Mouse (Mus musculus) gastrocnemius, postnatal 25 days (tissue): ENCODE results near the gene Man1a2. TPM values are rescaled to one million over a fixed set of nuclear protein-coding genes. Genes with fewer than 3 reads are reported as not detected.

ENCODE experiments used
- DNase-seq: peaks from one replicate; pipeline ENCODE4 v3.0.0; 2022
- total RNA-seq, 2 experiments: library from RNA; stranded (reverse); gene quantifications; 1 replicate in 1 of 2; 2 replicates in 1 of 2; pipeline ENCODE4 v1.2.3; 2021

The Man1a2 gene
- total RNA-seq, 2 experiments from 2014 or later = 19.5 to 21.1 TPM

DNA sequence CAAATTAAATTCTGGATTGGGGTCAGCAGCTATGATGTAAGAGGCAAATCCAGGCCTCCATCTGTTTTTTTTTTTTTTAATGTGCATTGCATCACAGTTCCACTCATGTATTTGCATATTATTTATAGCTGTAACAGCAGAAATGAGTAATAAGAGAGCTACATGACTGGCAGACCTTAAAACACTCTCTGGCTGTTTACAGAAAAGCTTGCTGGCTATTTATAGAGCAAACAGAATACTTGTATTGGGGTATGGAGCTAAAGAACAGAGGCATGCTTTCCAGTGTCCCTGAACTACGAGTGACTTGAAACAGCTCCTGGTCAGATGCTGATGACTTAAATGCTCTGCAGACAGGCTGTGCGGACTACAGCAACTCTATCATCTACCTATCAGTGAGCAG is 121.7 kb downstream of the Man1a2 start:
- no peak for DNase-seq

DNA sequence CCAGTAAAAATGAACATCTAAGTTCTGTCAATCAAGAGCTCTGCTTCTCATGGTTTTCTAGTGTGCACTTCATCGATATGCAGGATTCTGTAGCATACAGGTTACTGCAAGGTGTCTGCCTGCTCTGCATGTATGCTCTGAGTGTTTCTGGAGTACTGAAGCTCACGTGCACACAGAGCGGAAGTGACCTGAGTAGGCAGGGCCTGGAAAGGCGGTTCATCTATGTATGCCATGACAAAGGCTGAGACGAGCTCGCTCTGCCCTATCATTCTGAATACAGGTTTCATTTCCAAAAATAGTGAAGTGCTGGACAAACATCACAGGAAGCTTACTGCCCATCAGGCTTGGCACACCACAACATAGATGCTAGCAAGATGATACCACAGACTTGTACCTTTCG is 122.8 kb downstream of the Man1a2 start:
- no peak for DNase-seq

DNA sequence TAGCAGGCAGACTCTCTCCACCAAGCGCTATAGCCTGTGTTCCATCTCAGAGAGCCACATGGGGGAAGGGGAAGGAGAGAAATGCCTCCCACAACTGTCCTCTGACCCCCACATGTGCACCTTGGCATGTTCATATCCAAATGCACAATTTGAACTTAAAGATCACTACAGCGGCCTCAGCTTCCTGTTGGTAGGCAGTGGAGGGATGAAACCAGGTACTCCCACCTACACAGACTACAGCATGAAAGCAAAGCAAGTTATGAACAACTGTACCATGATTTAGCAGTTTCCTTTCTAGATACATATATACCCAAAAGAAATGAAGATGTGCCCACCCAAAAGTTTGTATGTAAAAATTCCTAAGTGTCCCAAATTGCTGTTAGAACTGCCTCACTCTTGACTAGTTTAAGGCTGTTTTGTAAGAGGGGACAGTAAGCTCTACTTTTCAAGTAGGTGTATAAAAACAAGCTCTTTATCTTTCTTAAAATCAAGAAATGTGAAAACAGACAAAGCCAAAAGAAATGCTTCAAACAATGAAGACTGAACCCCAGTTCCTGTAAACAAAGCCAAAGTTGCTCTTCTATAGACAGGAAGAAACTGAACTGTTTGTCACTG is 123.6 kb downstream of the Man1a2 start:
- no peak for DNase-seq

DNA sequence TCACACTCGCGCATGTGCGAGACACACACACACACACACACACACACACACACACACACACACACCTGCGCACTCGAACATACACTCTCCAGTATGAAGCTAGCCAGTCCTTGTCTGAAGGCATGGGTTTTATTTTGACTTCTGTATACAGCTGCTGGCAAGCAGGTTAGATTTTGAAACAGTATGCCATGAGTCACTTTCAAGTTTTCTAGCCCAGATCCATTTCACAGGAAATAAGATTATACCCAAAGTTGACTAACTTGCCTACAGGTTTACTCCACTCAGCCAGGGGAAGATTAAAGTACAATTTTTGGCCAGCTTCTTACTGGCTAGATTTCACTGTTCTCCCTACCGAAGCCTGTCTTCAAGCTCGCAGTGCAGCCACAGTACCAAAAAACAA is 125.9 kb downstream of the Man1a2 start:
- no peak for DNase-seq

DNA sequence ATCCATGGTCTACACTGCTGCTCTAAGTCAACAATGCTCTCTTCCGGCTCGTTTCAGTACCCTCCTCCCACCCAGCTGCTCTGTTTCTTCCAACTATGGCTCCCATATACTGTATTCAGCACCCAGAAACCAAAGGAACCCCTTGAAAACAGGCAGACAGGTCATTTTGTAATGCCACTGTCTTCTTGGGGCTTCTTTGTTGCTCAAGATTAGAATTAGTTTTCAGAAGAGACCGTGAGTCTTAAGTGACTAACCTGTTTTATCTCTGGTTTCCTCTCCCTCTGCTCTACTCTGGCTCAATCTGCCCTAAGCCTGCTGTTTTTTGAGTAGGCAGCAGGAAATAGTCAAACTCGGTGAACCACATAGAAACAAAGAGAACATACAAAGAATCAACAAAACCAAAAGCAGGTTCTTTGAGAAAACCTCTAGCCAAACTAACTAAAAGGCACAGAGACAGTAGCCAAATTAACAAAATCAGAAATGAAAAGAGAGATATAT is 127.0 kb downstream of the Man1a2 start:
- DNase-seq = no peak

DNA sequence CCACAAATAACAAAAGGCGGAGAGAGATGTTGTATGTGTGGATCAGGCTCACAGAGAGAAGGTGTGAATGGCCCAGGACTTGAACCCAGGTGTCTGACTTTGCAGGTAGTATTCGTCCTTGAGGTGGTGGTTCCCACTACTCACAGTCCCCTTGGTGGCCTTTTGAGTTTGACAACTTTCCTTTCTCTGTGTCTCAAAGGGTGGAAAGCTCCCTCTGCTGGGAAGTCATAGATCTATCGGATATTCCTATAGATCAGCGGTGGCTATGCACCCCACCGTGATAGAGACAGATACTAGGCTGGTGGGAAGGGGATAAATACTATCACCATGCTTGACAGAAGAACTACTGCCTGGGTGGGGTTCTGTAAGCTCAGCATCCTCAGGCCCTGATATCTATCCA is 130.5 kb downstream of the Man1a2 start:
- no peak for DNase-seq

DNA sequence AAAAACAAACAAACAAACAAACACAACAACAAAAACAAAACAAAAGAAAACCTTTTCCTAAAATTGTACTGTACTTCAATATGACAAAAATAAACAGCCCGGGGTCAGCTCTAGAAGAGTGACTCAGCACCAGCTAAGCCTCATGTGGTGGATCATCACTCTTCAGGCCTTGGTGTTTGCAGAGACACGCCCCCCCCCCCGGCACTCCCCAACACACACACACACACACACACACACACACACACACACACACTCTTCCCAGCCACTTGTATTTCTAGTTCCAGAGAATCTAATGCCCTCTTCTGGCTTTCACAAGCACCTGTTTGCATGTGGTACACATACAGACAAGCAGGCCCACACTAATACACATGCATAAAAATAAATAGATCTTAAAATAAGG is 133.1 kb downstream of the Man1a2 start:
- no peak for DNase-seq

DNA sequence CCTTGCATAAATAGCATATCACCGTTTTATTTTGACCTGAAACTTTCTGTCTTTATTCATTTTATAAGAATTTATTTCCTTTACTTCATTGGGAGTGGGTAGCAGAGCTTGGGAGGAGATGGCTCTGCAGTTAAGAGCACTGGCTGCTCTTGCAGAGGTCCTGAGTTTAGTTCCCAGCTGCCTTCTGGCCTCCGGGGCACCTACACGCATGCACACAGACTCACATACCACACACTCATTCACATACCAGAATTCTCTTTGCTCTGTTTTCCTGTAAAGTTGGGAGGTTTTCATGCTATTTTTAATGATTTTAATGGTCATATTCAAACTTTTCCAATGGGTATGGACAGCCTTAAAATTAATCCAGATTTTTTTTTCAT is 137.4 kb downstream of the Man1a2 start:
- DNase-seq = no peak

DNA sequence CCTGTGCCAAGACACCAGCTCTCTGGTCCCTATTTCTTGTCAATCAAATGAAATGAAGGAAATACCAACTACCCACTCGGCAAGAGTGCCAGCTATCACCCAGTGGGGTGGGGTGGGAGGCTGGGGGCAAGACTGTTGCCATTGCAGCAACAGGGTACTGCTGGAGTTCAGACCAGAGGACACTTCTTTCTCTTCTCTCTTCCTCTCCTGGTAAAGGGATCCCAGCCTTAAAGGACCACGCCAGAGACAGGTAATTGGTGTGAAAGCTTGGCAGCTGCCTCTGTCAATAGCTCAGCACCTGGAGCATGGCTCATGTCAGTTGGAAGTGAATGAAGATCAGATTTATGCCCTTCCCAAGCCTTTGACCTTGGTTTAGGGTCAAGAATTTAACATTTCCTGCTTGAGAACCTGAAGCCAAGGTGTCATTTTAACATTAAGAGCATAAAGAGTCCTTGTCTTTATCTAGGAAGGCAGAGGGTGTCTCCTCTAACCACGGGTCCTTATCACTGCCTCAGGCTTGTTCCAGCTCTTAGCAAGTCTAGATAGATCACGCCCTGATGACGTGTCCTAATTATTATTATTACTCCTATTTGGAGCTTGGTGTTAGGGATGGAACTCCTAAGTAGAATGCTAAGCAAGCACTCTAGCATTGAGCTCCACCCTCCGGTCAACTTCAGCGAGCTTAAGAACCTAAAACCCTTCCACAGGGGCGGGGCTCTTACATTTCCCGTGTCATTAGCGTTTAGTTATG is 138.0 kb downstream of the Man1a2 start:
- no peak for DNase-seq

DNA sequence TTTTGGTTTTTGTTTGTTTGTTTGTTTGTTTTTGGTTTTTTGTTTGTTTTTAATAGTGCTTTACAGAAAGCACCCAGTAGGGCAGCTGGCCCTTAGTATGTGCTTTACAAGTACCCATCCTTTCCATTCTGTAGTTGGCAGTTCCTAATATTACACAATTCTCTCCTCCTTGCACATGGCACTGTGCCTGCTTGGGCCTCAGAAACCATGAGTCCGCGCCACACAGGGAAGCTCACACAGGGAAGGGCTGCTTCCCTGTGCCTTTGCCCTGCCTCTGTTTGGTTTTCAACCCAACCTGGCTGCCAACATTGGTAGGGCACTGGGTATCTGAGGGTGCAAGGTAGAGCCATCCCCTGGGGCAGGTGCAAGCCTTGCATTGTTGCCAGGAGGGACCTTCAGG is 148.6 kb downstream of the Man1a2 start:
- DNase-seq = no peak

DNA sequence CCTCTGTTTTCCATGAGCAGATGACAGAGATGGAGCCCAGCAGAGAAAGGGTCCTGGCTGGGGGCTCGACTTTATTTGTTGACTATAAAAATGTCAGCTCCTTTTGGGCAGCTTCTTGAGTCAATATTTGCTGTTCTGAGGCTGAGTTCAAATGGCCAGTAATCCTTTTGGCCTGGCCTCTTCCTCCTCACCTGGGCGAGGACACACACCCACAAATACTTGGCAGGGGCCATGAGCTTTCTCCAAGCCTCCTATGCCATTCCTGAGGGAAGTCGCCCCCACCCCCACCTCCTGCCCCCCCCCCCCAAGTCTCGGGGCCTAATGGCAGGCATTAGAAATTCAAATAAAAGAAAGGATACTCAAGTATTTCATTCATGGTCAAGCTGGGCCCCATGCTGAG is 149.4 kb downstream of the Man1a2 start:
- DNase-seq = no peak

DNA sequence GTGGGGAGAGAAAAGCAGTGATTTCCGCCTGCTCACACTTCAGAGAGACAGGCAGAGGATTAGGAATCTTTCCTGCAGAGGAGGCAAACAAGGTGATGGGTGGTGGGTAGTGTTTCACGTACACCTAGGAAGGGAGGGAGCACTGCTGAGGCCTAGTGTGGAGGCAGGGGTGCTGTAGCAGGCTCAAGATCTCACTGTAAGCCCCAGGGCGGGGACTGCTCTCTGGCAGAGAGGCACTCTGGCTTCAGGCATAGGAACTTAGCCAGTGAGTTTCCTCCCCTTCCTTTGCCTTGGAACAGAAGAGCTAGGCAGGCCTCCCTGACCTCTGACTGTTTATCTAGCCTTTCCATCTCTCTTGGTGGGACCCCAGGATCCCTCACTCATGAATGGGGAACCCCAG is 150.0 kb downstream of the Man1a2 start:
- DNase-seq = no peak

DNA sequence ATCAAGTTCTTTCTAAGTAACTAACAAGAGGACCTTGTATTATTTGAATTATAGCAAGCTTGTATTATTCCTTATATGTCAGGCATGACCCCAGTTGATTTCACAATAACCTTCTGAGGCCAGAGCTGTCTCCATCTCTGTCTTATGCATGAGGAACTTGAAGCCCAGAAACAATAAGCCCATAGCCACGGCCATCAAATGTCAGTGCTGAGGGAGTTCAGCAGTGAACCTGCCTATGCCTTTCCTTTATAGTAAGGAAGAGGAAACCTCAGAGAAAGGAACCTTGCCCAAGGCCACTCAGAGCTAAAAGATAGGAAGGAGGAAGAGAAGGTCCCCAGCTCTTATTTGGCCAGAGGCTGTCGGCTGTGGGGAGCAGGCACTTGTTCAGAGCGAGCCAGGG is 150.9 kb downstream of the Man1a2 start:
- DNase-seq = no peak

DNA sequence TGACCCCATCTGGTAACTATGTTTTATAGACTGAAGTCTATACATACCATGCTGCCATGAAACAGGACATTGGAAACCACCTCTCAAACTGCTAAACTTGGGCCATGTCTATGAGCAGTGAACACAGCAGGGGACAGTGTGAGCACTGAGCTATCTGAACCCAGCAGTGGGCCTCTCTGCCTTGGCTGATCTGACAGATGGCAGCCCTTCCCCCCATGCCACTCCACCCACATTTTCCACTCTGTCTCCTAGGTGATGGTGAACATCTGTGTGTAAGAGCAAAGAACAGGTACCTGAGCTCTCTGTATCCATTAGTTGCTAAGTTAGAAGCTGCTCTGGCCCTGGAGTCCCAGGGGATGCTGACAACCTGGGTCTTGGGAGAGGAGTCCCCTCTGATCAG is 151.9 kb downstream of the Man1a2 start:
- no peak for DNase-seq

DNA sequence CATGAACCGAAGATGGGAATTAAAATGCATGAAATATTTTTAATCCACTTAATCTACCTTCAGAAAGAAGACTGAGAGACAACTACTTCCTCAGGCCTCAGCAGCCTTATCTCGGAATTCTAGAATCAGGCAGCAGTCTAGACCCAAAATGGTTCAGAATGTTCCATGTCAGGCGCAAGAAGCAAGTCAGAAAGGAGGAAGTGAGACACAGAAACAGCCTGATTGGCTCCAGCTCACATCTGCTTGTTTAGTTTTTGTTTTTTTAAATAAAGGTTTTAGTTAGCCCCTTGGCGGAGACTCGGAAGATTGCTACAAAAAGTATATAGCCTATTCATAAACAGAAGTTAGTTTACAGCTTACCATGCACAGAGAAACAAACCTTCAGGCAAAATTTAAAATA is 154.4 kb downstream of the Man1a2 start:
- no peak for DNase-seq

DNA sequence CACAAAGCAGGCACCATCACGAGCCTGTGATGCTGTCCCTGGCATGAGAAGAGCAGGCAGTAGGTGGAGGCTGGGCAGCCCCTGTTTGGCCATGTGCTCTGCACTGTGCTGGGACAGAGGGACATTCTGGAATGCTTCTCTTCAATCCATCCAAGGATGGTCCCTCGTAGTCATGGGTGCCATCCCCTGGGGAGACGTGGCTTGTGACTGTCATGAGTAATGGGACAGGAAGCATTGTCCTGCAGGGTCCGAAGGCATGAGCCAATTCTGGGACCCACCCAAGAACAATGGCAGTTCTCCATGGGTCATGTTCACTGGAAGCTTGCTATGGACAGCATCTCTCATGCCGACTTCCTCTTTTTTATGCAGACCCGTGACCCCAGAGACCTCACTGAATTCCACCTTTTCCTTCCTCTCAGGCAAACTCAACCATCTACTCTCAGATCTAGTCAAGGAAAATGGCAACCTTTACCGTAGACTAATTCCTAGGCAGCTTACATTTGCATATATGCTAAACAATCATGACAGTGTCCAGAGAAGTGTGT is 155.0 kb downstream of the Man1a2 start:
- no peak for DNase-seq

DNA sequence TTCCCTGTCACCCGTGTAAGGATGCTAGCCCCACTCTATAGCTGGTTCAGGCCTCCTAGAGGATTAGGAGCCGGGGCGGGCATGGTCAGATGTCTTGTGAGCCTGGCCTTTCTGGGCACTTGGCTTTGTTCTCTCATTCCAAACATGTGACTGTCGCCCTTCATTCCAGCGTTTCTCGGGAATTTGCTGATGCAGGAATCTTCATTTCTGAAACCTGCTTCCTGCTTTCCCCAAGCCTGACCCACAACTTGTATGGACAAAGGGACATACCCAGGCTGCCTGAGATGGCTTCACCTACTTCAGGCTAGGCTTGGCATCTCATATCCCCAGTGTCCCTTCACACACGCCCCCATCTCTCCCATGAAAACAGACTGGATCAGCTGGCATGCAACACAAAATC is 162.6 kb downstream of the Man1a2 start:
- DNase-seq = no peak

DNA sequence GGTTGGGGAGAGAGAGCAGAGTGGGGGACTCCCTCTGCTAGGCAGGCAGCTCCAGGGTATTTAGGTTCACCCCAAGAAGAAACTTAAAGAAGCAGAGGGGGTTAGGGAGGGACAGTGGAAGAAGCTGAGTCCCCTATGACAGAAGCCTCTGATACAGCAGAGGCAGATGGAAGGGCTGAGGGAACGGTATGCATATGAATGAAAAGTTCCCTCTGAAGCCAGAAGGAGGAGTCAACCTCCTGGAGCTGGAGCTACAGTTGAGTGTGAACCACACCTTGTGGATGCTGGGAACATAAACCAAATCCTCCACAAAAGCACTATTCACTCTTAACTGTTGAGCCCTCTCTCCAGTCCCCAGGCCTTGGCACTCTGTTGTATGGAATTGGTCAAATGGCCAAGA is 163.7 kb downstream of the Man1a2 start:
- no peak for DNase-seq

DNA sequence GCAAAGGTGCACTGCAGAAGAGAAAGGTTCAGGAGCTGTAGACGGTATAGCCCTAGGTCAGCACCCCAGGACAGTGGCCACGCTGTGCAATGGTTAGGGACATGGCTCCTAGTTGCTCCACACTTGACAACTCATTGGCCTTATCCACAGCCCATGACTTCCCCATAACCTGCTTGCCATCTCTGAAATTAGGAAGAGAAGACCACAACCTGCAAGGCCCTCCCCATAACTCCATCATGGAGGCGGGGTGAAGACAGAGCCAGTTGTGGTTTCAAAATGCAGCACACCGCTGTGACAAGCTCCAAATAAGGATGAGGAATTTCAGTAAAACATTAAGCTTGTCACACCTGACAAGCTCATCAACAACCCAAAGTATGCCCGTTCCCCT is 169.6 kb downstream of the Man1a2 start:
- DNase-seq = no peak

DNA sequence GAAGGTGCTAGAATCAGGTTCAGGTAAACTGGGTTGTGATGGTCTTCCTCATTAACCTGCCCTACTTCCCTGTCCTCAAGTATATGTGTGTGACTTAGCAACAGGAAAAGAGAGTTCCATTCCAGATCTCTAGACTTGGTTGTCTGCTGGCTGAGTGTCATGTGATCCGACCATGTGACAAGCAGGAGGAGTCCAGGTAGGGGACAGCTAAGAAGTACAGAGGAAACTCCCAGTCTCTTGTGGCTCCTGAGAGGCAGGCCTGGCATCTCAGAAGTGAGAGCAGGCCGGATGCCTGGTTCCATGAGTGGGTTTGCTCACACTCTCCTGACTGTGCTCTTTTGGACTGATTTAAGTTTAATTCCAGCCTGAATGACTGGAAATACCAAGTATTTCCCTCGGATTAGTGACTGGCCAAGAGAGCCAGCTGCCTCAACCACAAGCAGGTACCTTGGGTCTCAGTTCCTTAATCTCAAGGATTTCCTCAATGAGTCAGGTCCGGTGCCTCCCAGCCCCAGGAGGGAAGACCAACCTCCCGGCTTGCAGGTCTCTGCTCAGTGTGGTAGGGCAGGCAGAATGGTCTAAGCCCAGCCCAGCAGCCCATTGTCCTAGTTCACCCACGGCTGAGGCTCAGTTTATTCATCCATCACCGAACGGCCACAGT is 170.1 kb downstream of the Man1a2 start:
- no peak for DNase-seq
